Comparison of ENCODE assay signal across 33 mouse cellular contexts in genomic region chr1:37344223-37344916, GRCm38 (mm10). TPM values are rescaled to one million over a fixed set of nuclear protein-coding genes. Genes with fewer than 3 reads are reported as not detected.
DNase-seq lines count a peak whose midpoint lies in the region; ATAC-seq and TF ChIP-seq lines count a peak whose summit lies in the region.
"Had no signal": no experiment of that assay in that cellular context is flagged by ENCODE, and none has a peak within 500 bp of the region (broad histone marks: within the 10 kb centered on the region; RNA-seq: fewer than 3 reads in every experiment).

No protein-coding gene starts in this region.

- H3K4me3 ChIP-seq in liver, postnatal 0 days (ENCODE audit: low read depth, low read length), result no peak overlapping the region
- H3K4me3 ChIP-seq in liver, embryonic 11.5 days (ENCODE audit: low read depth, low read length), result no peak overlapping the region
- no peak overlapping the region for H3K4me3 ChIP-seq in bone marrow macrophage, adult 2 months (ENCODE audit: insufficient read depth, low read length)
- no peak overlapping the region for H3K4me3 ChIP-seq in midbrain, embryonic 10.5 days
- no peak overlapping the region for H3K4me3 ChIP-seq in heart, adult 2 months
- H3K4me3 ChIP-seq: embryonic facial prominence, embryonic 12.5 days; heart, embryonic 10.5 days; heart, embryonic 15.5 days; kidney, embryonic 15.5 days; limb, embryonic 13.5 days; liver, embryonic 13.5 days; midbrain, embryonic 13.5 days had no signal

- 46% methylated on average over 6 of the region's 6 CpGs for WGBS in liver, postnatal 0 days (ENCODE audit: insufficient replicate concordance)
- WGBS in liver, embryonic 11.5 days, result 70% methylated on average over 6 of the region's 6 CpGs
- WGBS in midbrain, embryonic 10.5 days, result 87% methylated on average over 6 of the region's 6 CpGs
- WGBS in heart, adult 2 months, result 67% methylated on average over 6 of the region's 6 CpGs

- no peak for TF ChIP-seq POLR2A in bone marrow macrophage, adult 2 months (IDR thresholded peaks at IDR 0.05; ENCODE audit: borderline replicate concordance, low read depth, low read length)
- no peak for TF ChIP-seq POLR2A in heart, adult 2 months (IDR thresholded peaks at IDR 0.05; ENCODE audit: insufficient read depth, low read depth, low read length)

- no peak for ATAC-seq in liver, postnatal 0 days
- ATAC-seq in liver, embryonic 11.5 days (replicated peaks; ENCODE audit: low FRiP score), result no peak
- peak; percentile 37 to 73; a peak in 2 of 4 replicates for ATAC-seq in hematopoietic stem cell, adult 5-6 weeks (replicated peaks in 1 of 2; ENCODE audit: insufficient read depth in 1 of 2, low FRiP score in 2 of 2, low TSS enrichment in 1 of 2, low read depth in 1 of 2, poor library complexity in 2 of 2, severe bottlenecking in 2 of 2)
- ATAC-seq: activated CD4-positive, CD25-positive, alpha-beta regulatory T cell, adult 4 months; forebrain, embryonic 14.5 days; midbrain, embryonic 13.5 days had no signal

- peak overlapping the region; percentile 66 for H3K27ac ChIP-seq in liver, postnatal 0 days (ENCODE audit: low read depth)
- no peak overlapping the region for H3K27ac ChIP-seq in liver, embryonic 11.5 days (ENCODE audit: low read depth, low read length)
- peak overlapping the region; percentile 57 for H3K27ac ChIP-seq in bone marrow macrophage, adult 2 months (ENCODE audit: insufficient read depth, low read depth, low read length)
- H3K27ac ChIP-seq in midbrain, embryonic 10.5 days (replicated peaks), result no peak overlapping the region
- H3K27ac ChIP-seq in heart, adult 2 months, result no peak overlapping the region
- H3K27ac ChIP-seq: embryonic facial prominence, embryonic 12.5 days; heart, embryonic 10.5 days; heart, embryonic 15.5 days; hindbrain, embryonic 14.5 days; kidney, embryonic 15.5 days; limb, embryonic 13.5 days; liver, embryonic 13.5 days; midbrain, embryonic 13.5 days had no signal

- intact Hi-C loops in heart, adult 2 months (cut with DNase I), result loop anchor here (5.0 kb wide), 1 partner anchor 43 kb away; no protein-coding TSS in a partner anchor

- no peak overlapping the region; the same call in 1 of the 2 replicates for H3K4me2 ChIP-seq in liver, postnatal 0 days (ENCODE audit: low read depth, low read length)
- no peak overlapping the region for H3K4me2 ChIP-seq in liver, embryonic 11.5 days
- H3K4me2 ChIP-seq: embryonic facial prominence, embryonic 12.5 days; heart, embryonic 15.5 days; hindbrain, embryonic 14.5 days; kidney, embryonic 15.5 days; limb, embryonic 13.5 days; liver, embryonic 13.5 days; lung, embryonic 14.5 days; midbrain, embryonic 13.5 days had no signal

- H3K36me3 ChIP-seq in liver, postnatal 0 days (replicated peaks; ENCODE audit: insufficient read depth, low read length), result no peaks in the 10 kb centered on the region
- H3K36me3 ChIP-seq in liver, embryonic 11.5 days (ENCODE audit: control insufficient read depth, insufficient read depth, low read length), result no peaks in the 10 kb centered on the region
- H3K36me3 ChIP-seq in midbrain, embryonic 10.5 days, result no peaks in the 10 kb centered on the region
- H3K36me3 ChIP-seq in heart, adult 2 months (ENCODE audit: control insufficient read depth, insufficient read depth, low read length), result peaks cover 5% of the 10 kb centered on the region; the same call in 1 of the 2 replicates
- H3K36me3 ChIP-seq: embryonic facial prominence, embryonic 12.5 days; heart, embryonic 10.5 days; heart, embryonic 15.5 days; kidney, embryonic 15.5 days; limb, embryonic 13.5 days; liver, embryonic 13.5 days; midbrain, embryonic 13.5 days had no signal

- H3K9ac ChIP-seq in liver, postnatal 0 days (replicated peaks), result no peak overlapping the region
- no peak overlapping the region for H3K9ac ChIP-seq in liver, embryonic 11.5 days (ENCODE audit: low read depth, low read length)
- H3K9ac ChIP-seq in heart, adult 2 months (ENCODE audit: low read depth, low read length), result no peak overlapping the region
- H3K9ac ChIP-seq: embryonic facial prominence, embryonic 12.5 days; heart, embryonic 15.5 days; hindbrain, embryonic 14.5 days; kidney, embryonic 15.5 days; limb, embryonic 13.5 days; liver, embryonic 13.5 days; lung, embryonic 14.5 days; midbrain, embryonic 13.5 days had no signal

- no peaks in the 10 kb centered on the region for H3K9me3 ChIP-seq in liver, postnatal 0 days (ENCODE audit: low read length)
- H3K9me3 ChIP-seq in liver, embryonic 11.5 days (ENCODE audit: control insufficient read depth, low read length), result no peaks in the 10 kb centered on the region
- H3K9me3 ChIP-seq in midbrain, embryonic 10.5 days (replicated peaks), result no peaks in the 10 kb centered on the region
- H3K9me3 ChIP-seq: embryonic facial prominence, embryonic 12.5 days; heart, embryonic 10.5 days; heart, embryonic 15.5 days; kidney, embryonic 15.5 days; limb, embryonic 13.5 days; liver, embryonic 13.5 days; midbrain, embryonic 13.5 days had no signal

- no peak for TF ChIP-seq EP300 in liver, postnatal 0 days (IDR thresholded peaks at IDR 0.05; ENCODE audit: low read depth)
- no peak for TF ChIP-seq EP300 in heart, adult 2 months (IDR thresholded peaks at IDR 0.05; ENCODE audit: insufficient read depth, low read depth, low read length)

- DNase-seq in liver, postnatal 0 days, result peak; percentile 35
- no peak for DNase-seq in liver, embryonic 11.5 days (ENCODE audit: low spot score)
- DNase-seq in monocyte, adult 2 months (ENCODE audit: low read depth in 1 of 2, low spot score in 2 of 2), result peak; percentile 40 to 46
- no peak for DNase-seq in midbrain, embryonic 10.5 days (ENCODE audit: low spot score)
- no peak for DNase-seq in MN1 (ENCODE audit: low spot score)
- no peak for DNase-seq in heart, adult 2 months
- DNase-seq: adrenal gland, adult 2 months; adrenal gland, postnatal 36 days; B cell, adult 2 months; cerebellum, adult 11 months; cerebellum, adult 9-10 months; cerebellum, postnatal 36 days; embryo, embryonic 11 days; gastrocnemius, postnatal 36 days; heart, postnatal 36 days; kidney, adult 18-20 months; kidney, postnatal 36 days; liver, embryonic 13.5 days; lung, embryonic 14.5 days; right cerebral cortex, postnatal 4 days; thymus, adult 2 months; thymus, postnatal 4 days had no signal

- peaks cover 43% of the 10 kb centered on the region for H3K4me1 ChIP-seq in liver, postnatal 0 days (ENCODE audit: insufficient read depth)
- peaks cover 8% of the 10 kb centered on the region for H3K4me1 ChIP-seq in liver, embryonic 11.5 days (replicated peaks; ENCODE audit: control insufficient read depth, insufficient read depth, low read length)
- peaks cover 34% of the 10 kb centered on the region for H3K4me1 ChIP-seq in bone marrow macrophage, adult 2 months (ENCODE audit: control insufficient read depth, insufficient read depth, low read length)
- H3K4me1 ChIP-seq in midbrain, embryonic 10.5 days, result no peaks in the 10 kb centered on the region
- H3K4me1 ChIP-seq in heart, adult 2 months (ENCODE audit: control insufficient read depth, insufficient read depth, low read length), result peaks cover 11% of the 10 kb centered on the region
- H3K4me1 ChIP-seq: embryonic facial prominence, embryonic 12.5 days; midbrain, embryonic 13.5 days had no signal

- peaks cover 1% of the 10 kb centered on the region; the same call in 1 of the 2 replicates for H3K79me2 ChIP-seq in heart, adult 2 months (replicated peaks; ENCODE audit: control insufficient read depth, insufficient read depth, low read length)

- no peaks in the 10 kb centered on the region for H3K27me3 ChIP-seq in liver, postnatal 0 days (ENCODE audit: insufficient read depth, low read length)
- no peaks in the 10 kb centered on the region for H3K27me3 ChIP-seq in liver, embryonic 11.5 days (replicated peaks; ENCODE audit: control insufficient read depth, insufficient read depth, low read length)
- H3K27me3 ChIP-seq in midbrain, embryonic 10.5 days (ENCODE audit: low read depth, poor library complexity, severe bottlenecking), result no peaks in the 10 kb centered on the region
- no peaks in the 10 kb centered on the region for H3K27me3 ChIP-seq in heart, adult 2 months (ENCODE audit: control insufficient read depth, insufficient read depth, low read length)
- H3K27me3 ChIP-seq: embryonic facial prominence, embryonic 12.5 days; heart, embryonic 15.5 days; kidney, embryonic 15.5 days; limb, embryonic 13.5 days; liver, embryonic 13.5 days; midbrain, embryonic 13.5 days had no signal

- TF ChIP-seq CTCF in liver, postnatal 0 days (IDR thresholded peaks at IDR 0.05; ENCODE audit: low read depth), result no peak
- no peak for TF ChIP-seq CTCF in bone marrow macrophage, adult 2 months (IDR thresholded peaks at IDR 0.05; ENCODE audit: low read depth, low read length)
- no peak for TF ChIP-seq CTCF in heart, adult 2 months (IDR thresholded peaks at IDR 0.05)

RNA-seq across cellular contexts. Expression of gene Inpp4a, which starts 44.7 kb away (rescaled TPM):
- polyA plus RNA-seq in liver, postnatal 0 days (2015; fragmentation: Nextera tagmentation; extraction: Ambion mirVana), result 5.0 and 6.7 TPM in 2 replicates
- polyA plus RNA-seq in liver, embryonic 11.5 days (2014; fragmentation: Nextera tagmentation; extraction: Ambion mirVana), result 6.0 and 6.8 TPM in 2 replicates
- polyA plus RNA-seq in bone marrow macrophage, adult 2 months (2012; ENCODE audit: insufficient read depth, insufficient read length, missing spikeins), result 40.1 and 40.7 TPM in 2 replicates
- 10.1 and 10.3 TPM in 2 replicates for total RNA-seq in hematopoietic stem cell, adult 5-6 weeks (2017)
- 11.9 and 17.4 TPM in 2 replicates for polyA plus RNA-seq in midbrain, embryonic 10.5 days (2016; fragmentation: Nextera tagmentation; extraction: Ambion mirVana)
- 10 to 100 TPM; 18.9 to 19.2 TPM for total RNA-seq in heart, adult 2 months (2021)
- 10.3 and 14.3 TPM in 2 replicates for polyA plus RNA-seq in heart, adult 2 months (2012; rRNA removed)

Comparison
In these comparisons a context has a peak if more than half of its experiments do, and no peak if none do; other contexts are left out.
1. DNase-seq: peak in liver, postnatal 0 days (single experiment) and monocyte, adult 2 months (2 of 2); none in liver, embryonic 11.5 days (single experiment), midbrain, embryonic 10.5 days (single experiment), MN1 (single experiment) and heart, adult 2 months (0 of 2).
2. H3K27ac ChIP-seq: peak in liver, postnatal 0 days (single experiment) and bone marrow macrophage, adult 2 months (single experiment); none in liver, embryonic 11.5 days (single experiment), midbrain, embryonic 10.5 days (single experiment) and heart, adult 2 months (single experiment).
3. ATAC-seq: peak in hematopoietic stem cell, adult 5-6 weeks (2 of 2); none in liver, postnatal 0 days (single experiment) and liver, embryonic 11.5 days (single experiment).